Mouse (Mus musculus): ENCODE measurements around the gene Rad21l. TPM values are rescaled to one million over a fixed set of nuclear protein-coding genes. Genes with fewer than 3 reads are reported as not detected.
"Not testable (repeated sequence)": the region's sequence is repeated elsewhere in the genome, so short reads cannot be mapped to it uniquely, and the experiment has no call there.

The Rad21l gene
- polyA plus RNA-seq, 1 experiment from 2014 or later, result not detected

GRCm38 (mm10) chr2:151623776-151624175, 44.6 kb downstream of the Rad21l start:
- 66% methylated on average over 3 of the region's 3 CpGs for WGBS
- H3K4me2 ChIP-seq (replicated peaks), result no peak overlapping the region

GRCm38 (mm10) chr2:151616551-151617329, 51.6 kb downstream of the Rad21l start:
- Histone ChIP-seq H3K4me3 (no peak overlapping the region), H3K9me3 (no peaks in the 10 kb centered on the region), H3K27ac (replicated peaks) (no peak overlapping the region), H3K4me2 (replicated peaks) (no peak overlapping the region), H3K4me1 (peaks cover 5% of the 10 kb centered on the region; the same call in 1 of the 2 replicates), H3K27me3 (no peaks in the 10 kb centered on the region), H3K36me3 (no peaks in the 10 kb centered on the region), H3K9ac (replicated peaks) (no peak overlapping the region)
- no peak for ATAC-seq (ENCODE audit: low FRiP score, low read depth)
- WGBS, result 76% methylated on average over 6 of the region's 6 CpGs

More at GRCm38 (mm10) chr2:151623776-151624175, 44.6 kb downstream of the Rad21l start:
- no peak for ATAC-seq (ENCODE audit: low FRiP score, low read depth)
- H3K4me1 ChIP-seq, result no peaks in the 10 kb centered on the region
- no peak overlapping the region for H3K9ac ChIP-seq (replicated peaks)
- no peak overlapping the region for H3K4me3 ChIP-seq
- H3K36me3 ChIP-seq, result no peaks in the 10 kb centered on the region
- H3K9me3 ChIP-seq, result no peaks in the 10 kb centered on the region
- H3K27ac ChIP-seq (replicated peaks), result no peak overlapping the region
- no peaks in the 10 kb centered on the region; the same call in 1 of the 2 replicates for H3K27me3 ChIP-seq

- not testable (repeated sequence) for H3K9ac ChIP-seq (replicated peaks); H3K27me3 ChIP-seq; ATAC-seq (ENCODE audit: low FRiP score, low read depth); H3K27ac ChIP-seq (replicated peaks); H3K4me3 ChIP-seq; H3K9me3 ChIP-seq; H3K4me1 ChIP-seq; H3K4me2 ChIP-seq (replicated peaks); H3K36me3 ChIP-seq
- WGBS, result 86% methylated on average over 6 of the region's 8 CpGs
Measured at GRCm38 (mm10) chr2:151615779-151616178, 52.6 kb downstream of the Rad21l start.

- WGBS, result 58% methylated on average over 3 of the region's 3 CpGs
- H3K27ac ChIP-seq (replicated peaks), result no peak overlapping the region
- no peaks in the 10 kb centered on the region for H3K27me3 ChIP-seq
- H3K4me3 ChIP-seq, result no peak overlapping the region
- H3K36me3 ChIP-seq, result no peaks in the 10 kb centered on the region
- no peak overlapping the region for H3K4me2 ChIP-seq (replicated peaks)
- H3K9ac ChIP-seq (replicated peaks), result 0 out of 2 replicates have a peak overlapping the region, but pooled peaks have one; percentile 16
- peak; percentile 36; the same call in 1 of the 2 replicates for ATAC-seq (ENCODE audit: low FRiP score, low read depth)
- no peaks in the 10 kb centered on the region for H3K9me3 ChIP-seq
- H3K4me1 ChIP-seq, result peaks cover 16% of the 10 kb centered on the region
Measured at GRCm38 (mm10) chr2:151609974-151610373, 58.4 kb downstream of the Rad21l start.

- H3K4me3 ChIP-seq, result no peak overlapping the region
- no peak for ATAC-seq (ENCODE audit: low FRiP score, low read depth)
- H3K27me3 ChIP-seq, result no peaks in the 10 kb centered on the region
- no peak overlapping the region for H3K9ac ChIP-seq (replicated peaks)
- no peaks in the 10 kb centered on the region for H3K9me3 ChIP-seq
- WGBS, result 100% methylated on average over 1 of the region's 1 CpGs
- no peak overlapping the region for H3K27ac ChIP-seq (replicated peaks)
- H3K36me3 ChIP-seq, result no peaks in the 10 kb centered on the region
- H3K4me2 ChIP-seq (replicated peaks), result no peak overlapping the region
- H3K4me1 ChIP-seq, result peaks cover 26% of the 10 kb centered on the region
Measured at GRCm38 (mm10) chr2:151608435-151608834, 59.9 kb downstream of the Rad21l start.

- peak; percentile 42 for ATAC-seq (ENCODE audit: low FRiP score, low read depth)
- no peaks in the 10 kb centered on the region for H3K36me3 ChIP-seq
- WGBS, result 47% methylated on average over 10 of the region's 11 CpGs
- H3K4me1 ChIP-seq, result peaks cover 33% of the 10 kb centered on the region
- no peak overlapping the region for H3K27ac ChIP-seq (replicated peaks)
- H3K27me3 ChIP-seq, result no peaks in the 10 kb centered on the region
- no peaks in the 10 kb centered on the region for H3K9me3 ChIP-seq
- H3K9ac ChIP-seq (replicated peaks), result no peak overlapping the region
- H3K4me3 ChIP-seq, result no peak overlapping the region
- H3K4me2 ChIP-seq (replicated peaks), result no peak overlapping the region
Measured at GRCm38 (mm10) chr2:151605437-151605987, 62.8 kb downstream of the Rad21l start.

- peak overlapping the region; percentile 13; the same call in 1 of the 2 replicates for H3K4me2 ChIP-seq (replicated peaks)
- no peaks in the 10 kb centered on the region for H3K36me3 ChIP-seq
- WGBS, result 4% methylated on average over 4 of the region's 4 CpGs
- no peaks in the 10 kb centered on the region for H3K9me3 ChIP-seq
- H3K9ac ChIP-seq (replicated peaks), result no peak overlapping the region
- no peak overlapping the region for H3K4me3 ChIP-seq
- 0 out of 2 replicates have a peak, but pooled peaks cover 5% of the 10 kb centered on the region for H3K27me3 ChIP-seq
- H3K4me1 ChIP-seq, result peaks cover 27% of the 10 kb centered on the region
- ATAC-seq (ENCODE audit: low FRiP score, low read depth), result peak; percentile 78
- H3K27ac ChIP-seq (replicated peaks), result peak overlapping the region; percentile 69
Measured at GRCm38 (mm10) chr2:151603630-151604029, 64.7 kb downstream of the Rad21l start.

GRCm38 (mm10) chr2:151602106-151602505, 66.2 kb downstream of the Rad21l start:
- Histone ChIP-seq H3K9me3 (no peaks in the 10 kb centered on the region), H3K36me3 (no peaks in the 10 kb centered on the region), H3K4me1 (peaks cover 27% of the 10 kb centered on the region), H3K4me2 (replicated peaks) (no peak overlapping the region), H3K9ac (replicated peaks) (no peak overlapping the region), H3K27ac (replicated peaks) (no peak overlapping the region), H3K27me3 (0 out of 2 replicates have a peak, but pooled peaks cover 5% of the 10 kb centered on the region), H3K4me3 (no peak overlapping the region)
- 83% methylated on average over 4 of the region's 4 CpGs for WGBS
- no peak for ATAC-seq (ENCODE audit: low FRiP score, low read depth)

- ATAC-seq (ENCODE audit: low FRiP score, low read depth), result no peak
- H3K27me3 ChIP-seq, result 0 out of 2 replicates have a peak, but pooled peaks cover 5% of the 10 kb centered on the region
- no peak overlapping the region for H3K4me2 ChIP-seq (replicated peaks)
- no peak overlapping the region for H3K4me3 ChIP-seq
- no peak overlapping the region for H3K9ac ChIP-seq (replicated peaks)
- H3K27ac ChIP-seq (replicated peaks), result no peak overlapping the region
- H3K4me1 ChIP-seq, result peaks cover 4% of the 10 kb centered on the region
- no peaks in the 10 kb centered on the region for H3K9me3 ChIP-seq
- H3K36me3 ChIP-seq, result no peaks in the 10 kb centered on the region
- 72% methylated on average over 2 of the region's 2 CpGs for WGBS
Measured at GRCm38 (mm10) chr2:151598068-151598467, 70.3 kb downstream of the Rad21l start.

Other genes with a start within 250 kb of the Rad21l start
- not detected in 2 replicates for gene 4921509C19Rik, start 192.4 kb downstream of the Rad21l start, polyA plus RNA-seq (2016; fragmentation: Nextera tagmentation; extraction: Ambion mirVana)
- gene Nsfl1c, start 174.4 kb downstream of the Rad21l start, polyA plus RNA-seq (2016; fragmentation: Nextera tagmentation; extraction: Ambion mirVana), result 254 and 264 TPM in 2 replicates
- 500 and 503 TPM in 2 replicates for gene Fkbp1a, start 126.0 kb downstream of the Rad21l start, polyA plus RNA-seq (2016; fragmentation: Nextera tagmentation; extraction: Ambion mirVana)
- 0.33 and 0.50 TPM in 2 replicates for gene Sdcbp2, start 95.9 kb downstream of the Rad21l start, polyA plus RNA-seq (2016; fragmentation: Nextera tagmentation; extraction: Ambion mirVana)
- 5.5 and 6.3 TPM in 2 replicates for gene Snph, start 35.9 kb downstream of the Rad21l start, polyA plus RNA-seq (2016; fragmentation: Nextera tagmentation; extraction: Ambion mirVana)
- gene Tmem74b, start 33.5 kb upstream of the Rad21l start, polyA plus RNA-seq (2016; fragmentation: Nextera tagmentation; extraction: Ambion mirVana), result 7.8 and 8.0 TPM in 2 replicates
- 48.1 and 50.4 TPM in 2 replicates for gene Psmf1, start 75.7 kb upstream of the Rad21l start, polyA plus RNA-seq (2016; fragmentation: Nextera tagmentation; extraction: Ambion mirVana)
- gene Rspo4, start 174.4 kb upstream of the Rad21l start, polyA plus RNA-seq (2016; fragmentation: Nextera tagmentation; extraction: Ambion mirVana), result 0.18 TPM in 1 of 2 replicates, not detected in the other
- gene Angpt4, start 242.7 kb upstream of the Rad21l start, polyA plus RNA-seq (2016; fragmentation: Nextera tagmentation; extraction: Ambion mirVana), result 0.43 TPM in 1 of 2 replicates, not detected in the other